Mouse (Mus musculus) frontal cortex, postnatal 25 days (tissue): ENCODE data around the gene Slc1a4.

Source experiments
- DNase-seq, 2 experiments: peaks; one replicate each; pipeline ENCODE4 v3.0.0; 2022; ENCODE audit warnings: low spot score in 2 of 2

The Slc1a4 gene

DNA sequence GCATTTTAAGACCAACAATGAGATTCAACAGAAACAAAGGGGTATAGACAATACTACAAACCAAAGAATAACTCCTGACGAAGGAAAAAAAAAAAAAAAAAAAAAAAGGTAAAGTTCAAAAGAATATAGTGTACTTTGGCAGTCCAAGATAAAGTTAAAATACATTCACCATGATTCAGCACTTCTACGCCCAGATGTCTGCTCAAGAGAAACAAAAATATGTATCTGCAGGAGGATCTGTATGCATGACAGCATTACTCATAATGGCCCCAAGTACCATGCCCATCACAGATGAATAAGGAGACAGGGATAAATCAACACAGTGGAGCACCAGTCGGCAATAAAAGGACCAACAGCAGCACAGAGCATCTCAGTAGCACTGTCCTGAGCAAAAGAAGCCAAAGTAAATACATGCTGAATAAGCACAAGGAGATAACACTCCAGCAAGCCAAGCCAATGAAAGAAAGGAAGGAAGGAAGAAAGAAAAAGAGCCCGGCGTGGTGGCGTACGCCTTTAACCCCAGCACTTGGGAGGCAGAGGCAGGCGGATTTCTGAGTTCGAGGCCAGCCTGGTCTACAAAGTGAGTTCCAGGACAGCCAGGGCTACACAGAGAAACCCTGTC is 7.3 kb downstream of the Slc1a4 start:
- no peak for DNase-seq

DNA sequence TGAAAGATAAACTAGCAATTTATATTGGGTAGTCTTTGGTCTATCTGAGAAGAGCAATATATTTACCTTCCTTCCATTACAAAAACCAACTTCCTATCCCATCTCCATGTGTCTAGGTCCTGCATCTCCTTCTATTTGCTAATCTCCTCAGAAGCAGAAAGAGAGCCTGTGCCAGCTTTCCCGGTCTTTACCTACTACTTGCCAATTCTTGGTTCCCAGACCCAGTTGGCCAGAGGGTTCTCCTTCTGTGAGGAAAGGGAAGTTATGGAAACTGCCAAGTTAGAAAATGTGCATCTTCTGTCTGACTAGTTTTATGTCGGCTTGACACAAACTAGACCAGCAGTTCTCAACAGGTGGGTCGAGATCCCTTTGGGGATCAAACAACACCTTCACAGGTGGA is 8.5 kb downstream of the Slc1a4 start:
- DNase-seq = no peak

DNA sequence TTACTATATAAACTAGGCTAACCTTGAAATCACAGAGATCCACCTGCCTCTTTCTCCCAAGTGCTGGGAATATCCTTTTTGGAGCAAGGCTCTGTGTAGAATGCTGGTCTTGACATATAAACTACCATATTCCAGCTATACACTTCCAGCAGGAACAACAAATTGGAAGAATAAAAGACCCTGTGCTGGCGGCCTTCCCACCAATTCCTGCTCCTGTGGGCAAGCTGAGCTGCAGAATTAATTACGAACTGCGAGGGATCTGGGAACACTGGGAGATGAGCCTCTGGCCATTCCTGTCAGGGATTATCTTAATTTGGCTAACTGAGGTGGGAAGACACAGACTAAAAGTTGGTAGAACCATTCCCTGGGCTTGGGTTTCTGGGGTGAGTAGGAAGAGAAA is 10.1 kb downstream of the Slc1a4 start:
- no peak for DNase-seq

DNA sequence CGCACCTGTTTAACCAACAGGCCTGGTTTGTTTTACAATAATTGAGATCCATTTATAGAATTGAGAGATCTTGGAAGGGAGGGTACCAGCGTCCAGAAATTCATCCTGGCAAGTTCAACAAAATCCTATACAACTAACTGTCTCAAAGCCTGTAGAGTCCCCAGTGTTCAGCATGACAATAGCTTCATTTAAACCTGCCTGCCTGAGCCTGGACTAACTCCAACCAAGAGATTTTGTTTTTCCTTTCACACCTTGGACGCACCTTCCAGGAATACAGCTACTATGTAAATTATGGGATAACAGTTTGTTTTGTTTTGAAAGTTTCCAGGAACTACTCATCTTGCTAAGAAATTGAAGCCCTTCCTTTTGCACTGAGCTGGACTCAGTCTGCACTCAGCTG is 11.9 kb downstream of the Slc1a4 start:
- DNase-seq = no peak

DNA sequence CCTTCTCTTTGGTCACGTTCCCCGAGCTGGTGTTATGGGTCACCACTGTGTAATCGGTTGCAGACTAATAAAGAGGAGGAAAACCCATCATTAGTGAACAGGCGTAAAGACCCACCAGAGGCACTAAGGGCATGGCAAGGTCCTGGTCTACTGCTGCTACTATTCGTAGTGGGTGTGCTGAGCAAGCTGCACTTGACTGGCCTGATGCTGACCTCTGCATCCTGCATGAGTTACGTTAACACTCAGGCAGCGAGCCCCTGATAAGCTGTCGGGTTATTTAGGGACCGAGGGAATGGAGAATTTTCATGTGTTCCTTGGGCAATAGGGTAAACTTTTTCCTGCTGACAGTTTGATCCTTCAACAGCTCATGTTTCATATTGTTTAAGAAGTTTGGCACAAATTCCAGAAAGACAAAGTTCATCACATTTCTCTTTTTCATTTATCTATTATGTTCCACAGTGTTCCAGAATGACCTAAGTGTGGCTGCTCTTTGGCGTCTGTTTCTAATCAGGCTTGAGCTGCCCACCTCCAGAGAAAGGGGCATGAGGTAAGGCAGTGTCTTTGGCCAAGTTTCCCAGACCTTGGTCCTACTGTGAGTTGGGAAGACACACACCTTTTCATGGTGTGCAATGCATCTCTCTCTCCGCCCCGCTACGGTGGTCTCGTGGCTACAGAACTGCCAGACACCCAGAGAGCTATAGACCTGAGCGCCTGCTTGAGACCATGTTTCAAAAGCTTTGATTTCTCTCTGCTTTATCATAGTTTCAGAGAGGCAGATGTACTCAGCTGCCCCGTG is 13.7 kb downstream of the Slc1a4 start:
- DNase-seq = no peak

DNA sequence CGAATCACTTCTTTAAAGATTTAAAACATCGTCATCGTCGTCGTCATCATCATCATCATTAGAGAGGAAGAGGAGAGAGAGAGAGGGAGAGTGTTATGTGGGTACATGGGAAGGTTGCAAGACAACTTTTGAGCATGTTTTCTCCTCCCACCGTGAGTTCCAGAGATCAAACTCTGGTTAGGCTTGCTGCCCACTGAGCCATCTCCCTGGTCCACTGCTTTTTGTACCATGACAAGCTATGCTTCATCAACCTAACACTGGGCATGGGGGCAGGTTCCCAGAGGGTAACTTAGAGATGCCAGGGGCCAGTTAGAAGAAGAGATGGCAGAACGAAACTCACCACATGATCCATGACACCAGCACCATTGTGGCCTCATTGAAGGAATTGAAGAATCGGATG is 18.9 kb downstream of the Slc1a4 start:
- no peak for DNase-seq

DNA sequence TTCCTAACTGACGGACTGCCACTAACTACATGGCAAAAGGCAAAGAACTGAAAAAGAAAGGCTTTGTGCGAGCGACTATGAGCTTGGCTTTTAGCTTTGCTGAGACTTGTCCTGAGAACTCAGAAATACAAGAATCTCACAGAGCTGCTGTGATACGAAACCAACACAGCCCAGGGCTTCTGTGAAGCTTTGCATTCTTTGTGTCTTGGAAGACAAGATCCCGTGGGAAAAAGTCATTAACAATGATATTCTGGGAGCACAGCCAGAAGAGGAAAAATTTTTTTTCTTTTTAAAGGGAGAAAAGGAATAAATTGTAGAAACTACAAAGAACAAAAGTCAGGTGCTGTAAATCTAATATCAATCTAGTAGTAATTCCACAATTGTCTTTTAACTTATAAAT is 23.5 kb downstream of the Slc1a4 start:
- DNase-seq = no peak

DNA sequence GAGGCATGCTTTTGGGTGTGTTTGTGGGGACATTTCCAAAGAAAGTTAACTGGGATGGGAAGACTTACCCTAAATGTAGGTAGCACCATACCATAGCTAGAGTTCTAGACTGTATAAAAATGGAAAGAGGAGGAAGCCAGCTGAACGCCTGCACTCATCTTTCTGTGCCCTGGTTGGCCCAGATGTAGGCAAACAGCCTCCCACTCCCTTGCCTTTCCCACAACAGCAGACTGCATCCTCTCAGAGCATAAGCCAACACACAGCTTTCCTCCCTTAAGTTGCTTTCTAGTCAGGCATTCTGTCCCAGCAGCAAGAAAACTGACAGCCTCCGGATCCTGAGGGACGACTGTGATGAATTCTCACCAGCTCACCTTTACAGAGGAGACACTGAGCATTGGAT is 25.1 kb downstream of the Slc1a4 start:
- no peak for DNase-seq

DNA sequence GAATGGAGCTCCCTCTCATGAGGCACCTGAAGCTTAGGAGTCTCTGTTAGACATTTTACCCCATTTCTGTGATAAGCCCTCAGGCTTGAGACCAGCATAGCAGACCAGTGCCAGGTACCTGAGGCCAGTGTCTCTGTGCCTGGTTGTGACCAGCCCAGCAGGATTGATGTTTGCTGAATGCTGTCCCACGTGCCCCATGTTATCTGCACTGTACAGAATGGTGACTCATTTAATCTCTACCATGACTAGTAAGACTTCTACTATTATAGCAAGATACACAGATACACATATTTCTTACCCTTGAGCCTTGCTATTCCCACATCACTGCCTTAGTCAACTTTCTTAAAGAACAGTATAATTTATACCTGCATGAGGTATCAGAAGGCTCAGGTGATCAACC is 26.9 kb downstream of the Slc1a4 start:
- no peak for DNase-seq

DNA sequence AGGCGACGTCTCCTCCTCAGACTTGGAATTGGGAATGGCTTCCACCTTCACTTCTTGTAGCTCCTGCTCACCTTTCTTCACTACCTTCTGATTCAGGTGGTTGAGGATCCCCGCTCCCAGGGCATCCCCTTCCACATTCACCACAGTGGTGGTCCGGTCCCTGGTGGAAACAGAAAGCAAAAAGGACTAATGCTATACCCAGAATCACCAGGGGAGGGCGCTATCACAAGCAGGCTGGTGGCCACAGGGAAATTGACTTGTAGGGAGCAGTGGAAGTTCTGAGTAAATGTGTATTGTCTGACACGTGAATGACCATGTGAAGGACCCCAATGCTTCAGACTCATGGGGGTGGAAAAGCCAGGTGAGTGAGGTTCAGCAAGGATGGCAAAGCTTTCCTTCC is 28.2 kb downstream of the Slc1a4 start:
- DNase-seq = peak; percentile 43 to 51

DNA sequence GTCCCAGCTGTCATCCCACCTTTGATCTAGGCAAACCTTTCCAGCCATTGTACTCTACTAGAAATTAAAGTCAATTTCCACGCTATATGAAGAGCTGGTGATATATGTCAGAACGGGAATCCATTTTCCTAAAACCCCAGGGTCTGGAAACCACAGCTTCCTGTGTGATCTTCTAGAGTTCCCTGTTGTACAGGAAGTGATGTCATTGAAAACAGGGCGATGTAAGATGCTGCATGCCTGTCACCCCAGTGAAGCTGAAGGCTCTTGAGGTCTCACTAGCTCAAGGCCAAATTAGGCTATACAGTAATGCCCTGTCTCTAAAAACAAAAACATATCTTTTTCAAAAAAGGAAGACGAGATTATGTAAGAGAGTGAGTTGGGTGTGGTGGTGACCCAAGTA is 31.2 kb downstream of the Slc1a4 start:
- no peak for DNase-seq

DNA sequence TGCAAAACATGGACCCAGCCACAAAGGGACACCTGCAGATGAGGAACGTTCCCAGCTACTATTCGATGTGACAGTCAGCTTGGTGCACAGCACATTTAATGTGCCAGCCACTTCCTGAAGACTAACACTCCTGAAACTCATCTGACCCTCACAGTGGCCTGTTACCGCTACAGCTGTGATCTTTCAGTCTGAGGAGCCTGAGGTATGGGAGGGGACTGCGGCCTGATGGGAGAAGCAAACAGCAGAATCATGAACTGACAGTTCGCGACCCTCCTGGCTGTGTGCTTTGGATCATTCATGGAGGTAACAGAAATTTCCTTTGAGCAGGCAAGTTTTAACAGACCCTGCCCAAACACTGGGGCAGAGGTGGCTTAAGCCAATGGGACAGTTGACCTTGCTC is 31.7 kb downstream of the Slc1a4 start:
- DNase-seq = no peak

DNA sequence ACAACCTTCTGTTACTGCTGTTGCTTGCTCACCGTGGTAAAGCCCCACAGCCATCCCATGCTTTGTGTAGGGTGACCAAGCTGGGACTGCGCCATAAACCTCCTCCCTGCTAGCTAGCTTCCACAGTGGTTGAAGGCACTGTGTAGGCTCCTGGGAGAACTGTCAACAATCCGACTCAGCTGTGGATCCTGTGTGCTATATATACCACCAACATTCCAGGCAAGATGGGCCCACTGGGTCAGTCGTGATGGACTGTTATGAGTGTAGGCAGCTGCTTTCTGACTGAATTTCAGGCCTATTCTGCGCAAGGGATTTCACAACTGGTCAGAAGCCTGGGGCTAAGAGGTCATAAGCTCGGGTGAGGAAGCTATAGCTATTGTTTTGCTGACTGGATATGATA is 32.6 kb downstream of the Slc1a4 start:
- DNase-seq = no peak

DNA sequence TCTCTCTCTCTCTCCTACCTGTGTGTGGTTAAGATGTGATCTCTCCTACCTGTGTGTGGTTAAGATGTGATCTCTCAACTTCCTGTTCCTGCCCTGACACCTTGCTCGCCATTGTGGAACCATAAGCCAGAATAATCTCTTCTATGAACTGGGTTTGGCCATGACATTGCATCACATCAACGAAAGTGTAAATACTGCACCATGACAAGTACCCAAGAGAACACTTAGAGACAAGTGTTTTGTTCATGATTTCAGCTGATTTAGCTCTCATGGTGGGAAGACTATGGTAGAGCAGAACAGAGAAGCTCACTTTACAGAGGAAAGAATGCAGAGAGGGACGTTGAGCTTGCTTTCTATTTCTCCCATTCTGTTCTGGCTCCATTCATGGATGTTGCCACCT is 48.0 kb downstream of the Slc1a4 start:
- DNase-seq = no peak

DNA sequence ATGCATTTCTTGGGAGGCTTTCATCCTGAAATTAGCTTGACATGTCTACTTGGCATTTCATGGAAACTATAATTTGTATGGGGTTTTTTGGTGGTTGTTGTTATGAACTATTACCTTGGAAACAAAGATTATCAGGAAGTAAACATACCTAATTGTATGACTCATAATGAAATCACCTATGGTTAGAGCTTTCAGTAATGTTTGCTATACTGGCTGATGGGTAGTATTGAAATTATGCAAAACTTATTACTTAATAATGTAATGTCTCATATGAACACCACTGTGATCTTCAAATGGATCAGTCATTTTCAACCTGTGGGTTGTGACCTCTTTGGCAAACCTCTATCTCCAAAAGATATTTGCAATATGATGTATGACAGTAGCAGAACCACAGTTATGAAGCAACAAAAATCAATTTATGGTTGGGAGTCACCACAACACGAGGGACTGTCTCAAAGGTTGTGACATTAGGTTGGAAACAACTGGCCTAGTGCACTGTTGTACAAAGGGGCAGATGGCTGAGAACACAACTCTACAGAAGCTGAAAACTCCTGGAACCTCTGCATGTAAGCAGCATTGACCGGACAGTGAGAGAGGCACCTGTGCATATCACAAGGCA is 49.8 kb downstream of the Slc1a4 start:
- DNase-seq = no peak

DNA sequence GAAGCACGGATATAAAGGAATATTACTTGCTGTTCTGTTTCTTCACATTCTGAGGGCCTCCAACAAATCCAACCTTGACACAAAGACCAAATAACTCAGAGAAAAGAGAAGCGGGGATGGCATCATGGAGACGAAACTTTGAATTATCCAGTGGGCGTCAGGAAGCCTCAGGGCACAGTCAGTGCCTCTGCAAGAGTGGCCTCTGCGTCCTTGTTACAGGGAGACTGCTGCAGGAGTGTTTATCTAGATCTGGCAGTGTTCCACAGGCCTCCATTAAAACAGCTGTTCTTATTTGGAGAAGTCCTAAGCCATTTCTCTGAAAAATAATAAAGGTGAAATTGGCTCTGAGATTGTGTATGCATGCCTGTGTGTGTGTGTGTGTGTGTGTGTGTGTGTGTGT is 51.5 kb downstream of the Slc1a4 start:
- no peak for DNase-seq

DNA sequence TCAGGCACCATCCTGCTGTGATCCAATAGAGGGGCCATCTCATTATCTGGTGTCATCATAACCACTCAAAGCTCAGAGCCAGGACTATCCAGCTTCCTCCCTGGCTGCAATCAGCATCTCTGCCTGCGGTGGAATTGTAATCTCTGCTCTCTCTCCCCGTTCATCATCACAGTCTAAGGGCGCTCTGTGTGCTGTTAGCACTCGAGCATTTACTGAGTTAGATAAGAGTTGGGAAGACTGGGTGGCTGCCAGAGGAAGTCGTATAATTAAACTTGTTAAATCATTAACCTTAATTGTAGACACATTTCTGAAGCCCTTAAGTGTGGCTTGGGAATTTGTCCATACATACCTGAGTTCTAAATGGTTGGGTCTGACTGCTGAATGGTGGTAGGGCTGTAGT is 53.8 kb downstream of the Slc1a4 start:
- no peak for DNase-seq

DNA sequence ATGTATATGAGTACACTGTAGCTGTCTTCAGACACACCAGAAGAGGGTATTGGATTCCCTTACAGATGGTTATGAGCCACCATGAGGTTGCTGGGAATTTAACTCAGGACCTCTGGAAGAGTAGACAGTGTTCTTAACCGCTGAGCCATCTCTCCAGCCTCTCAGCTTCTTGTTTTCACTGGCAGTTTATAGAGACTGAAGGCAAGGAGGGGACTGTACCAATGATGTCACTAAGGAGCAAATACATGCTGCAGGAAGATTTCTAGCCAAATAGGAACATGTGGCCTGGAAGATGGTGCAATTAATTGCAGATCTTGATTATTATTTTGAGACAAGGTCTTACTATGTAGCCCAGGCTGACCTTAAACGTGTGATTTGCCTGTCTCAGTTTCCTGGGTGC is 55.4 kb downstream of the Slc1a4 start:
- DNase-seq = no peak

DNA sequence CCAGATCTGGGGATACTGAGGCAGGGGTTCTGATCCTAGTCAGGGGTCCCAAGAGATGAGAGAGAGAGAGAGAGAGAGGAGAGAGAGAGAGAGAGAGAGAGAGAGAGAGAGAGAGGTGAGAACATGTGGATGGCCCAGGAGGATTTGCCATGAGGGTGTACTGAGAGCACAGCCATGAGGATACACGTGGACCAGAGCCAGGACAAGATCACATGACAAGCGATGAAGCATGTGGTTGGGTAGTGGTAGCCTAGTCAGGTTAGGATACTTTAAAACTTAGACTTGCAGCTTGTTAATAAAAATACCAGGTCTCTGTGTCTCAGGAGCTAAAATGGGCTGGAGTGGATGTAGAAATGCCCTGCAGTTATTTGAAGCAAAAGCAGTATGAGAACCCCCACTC is 56.5 kb downstream of the Slc1a4 start:
- no peak for DNase-seq

DNA sequence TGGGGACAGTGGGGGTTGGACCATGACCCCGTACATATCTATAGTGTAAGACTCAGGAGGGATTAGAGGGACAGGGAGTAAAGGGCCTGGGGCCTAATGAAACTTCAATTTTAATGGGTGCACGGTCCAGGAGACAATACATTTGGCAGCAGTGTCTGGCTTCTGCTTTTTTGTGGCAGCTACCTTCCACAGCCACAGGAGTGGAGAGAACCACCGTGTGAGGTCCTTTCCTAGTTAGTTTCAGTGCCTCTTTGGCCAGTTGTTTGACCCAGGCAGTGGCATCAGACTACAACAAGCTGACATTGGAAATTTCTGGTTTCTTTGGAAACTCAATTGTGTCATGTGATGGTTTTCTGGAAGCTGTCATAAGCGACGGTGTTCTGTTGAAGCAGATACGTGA is 62.6 kb downstream of the Slc1a4 start:
- no peak for DNase-seq

DNA sequence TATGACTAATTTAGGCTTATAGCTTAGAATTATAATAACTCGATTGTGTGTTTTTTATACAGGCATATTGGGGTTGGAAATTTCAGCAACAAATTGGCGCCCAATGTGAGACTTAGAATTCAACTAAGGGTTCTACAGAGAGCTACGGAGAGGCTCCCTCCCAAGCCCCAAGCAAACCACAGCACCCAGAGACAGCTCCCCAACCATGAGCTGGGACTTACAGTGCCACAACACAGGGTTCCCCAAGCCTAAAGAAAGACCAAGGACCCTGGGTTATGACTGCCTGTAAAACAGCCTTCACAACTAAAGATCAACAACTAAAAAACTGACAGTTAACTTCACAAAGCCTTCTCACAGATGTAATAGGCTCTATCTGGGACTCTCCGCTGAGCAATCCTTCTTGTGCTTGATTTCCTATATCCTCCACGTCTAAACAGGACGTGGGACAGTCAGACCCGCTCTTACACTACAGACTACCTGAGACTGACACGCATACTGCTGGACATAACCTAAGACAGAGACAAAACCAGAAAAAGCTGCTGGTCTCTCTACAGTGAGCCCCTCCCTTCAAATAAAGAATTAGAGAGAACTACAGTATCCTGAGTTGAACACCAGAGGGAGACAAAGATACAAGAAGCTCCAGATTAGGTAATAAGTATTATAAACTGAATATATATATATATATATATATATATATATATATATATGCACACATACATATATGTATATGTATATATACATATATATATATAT is 69.7 kb downstream of the Slc1a4 start:
- DNase-seq = no peak

DNA sequence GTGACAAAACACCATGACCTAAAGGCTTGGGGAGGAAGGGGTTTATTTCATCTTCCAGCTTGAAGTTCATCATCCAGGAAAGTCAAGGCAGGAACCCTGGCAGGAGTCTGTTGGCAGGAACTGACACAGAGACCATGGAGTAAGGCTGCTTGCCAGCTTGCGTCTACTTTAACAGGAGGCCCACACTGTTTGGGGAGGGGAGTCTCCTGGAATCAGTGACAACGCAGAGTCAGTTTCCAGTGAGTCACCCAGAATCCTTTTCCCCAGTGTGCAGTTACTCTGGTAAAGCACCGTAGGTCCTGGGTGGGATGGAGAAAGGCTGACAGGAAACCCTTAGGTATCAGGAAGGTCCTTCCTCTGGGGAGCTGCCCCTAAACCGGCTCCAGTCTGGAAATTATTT is 77.7 kb downstream of the Slc1a4 start:
- DNase-seq = no peak

DNA sequence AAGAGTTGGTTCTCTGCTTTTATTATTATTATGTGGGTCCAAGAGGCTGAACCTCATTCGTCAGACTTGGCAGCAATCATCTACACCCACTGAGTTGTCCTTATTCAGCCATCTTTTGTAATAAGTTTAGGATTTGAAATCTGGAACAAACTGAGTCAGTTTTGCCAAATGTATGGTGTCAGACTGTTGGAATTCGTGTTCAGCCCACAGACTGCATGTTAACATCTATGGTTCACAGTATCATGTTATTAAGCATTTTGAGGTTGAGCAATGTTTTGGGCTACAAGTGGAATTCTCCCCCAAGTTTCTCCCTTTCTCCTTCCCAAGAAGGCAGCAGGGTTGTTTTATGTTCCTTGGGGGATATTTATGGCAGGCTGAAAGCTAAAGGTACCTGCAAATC is 79.4 kb downstream of the Slc1a4 start:
- no peak for DNase-seq
